Mouse (Mus musculus) kidney, postnatal 14 days (tissue): ENCODE measurements at regions not wholly inside any gene's neighbourhood (a gene's known extent, or its start where the extent isn't known, plus 50 kb on each side); places are given as distances from the start of the nearest gene placed in this dataset.

Source experiments
- DNase-seq: peaks from one replicate; pipeline ENCODE4 v3.0.0; 2022; ENCODE audit warnings: mixed read lengths

- DNase-seq, result no peak
These were observed 144.1 kb upstream of the Gimd1 start for GRCm38 (mm10) chr3:132485553-132485952.

- DNase-seq, result peak; percentile 67
These were observed 123.5 kb upstream of the Gimd1 start for GRCm38 (mm10) chr3:132506095-132506494.

GRCm38 (mm10) chr3:132510240-132510639 is 119.4 kb upstream of the Gimd1 start:
- no peak for DNase-seq

GRCm38 (mm10) chr3:132512526-132513102 is 117.0 kb upstream of the Gimd1 start:
- DNase-seq, result no peak

- no peak for DNase-seq
These were observed 96.2 kb upstream of the Gimd1 start for GRCm38 (mm10) chr3:132533323-132533904.

- no peak for DNase-seq
These were observed 89.6 kb upstream of the Gimd1 start for GRCm38 (mm10) chr3:132539780-132540658.

GRCm38 (mm10) chr3:132551238-132551808 is 78.3 kb upstream of the Gimd1 start:
- no peak for DNase-seq

GRCm38 (mm10) chr3:132565755-132566154 is 63.9 kb upstream of the Gimd1 start:
- DNase-seq, result no peak

GRCm38 (mm10) chr3:132566301-132566700 is 63.3 kb upstream of the Gimd1 start:
- no peak for DNase-seq
